Mouse (Mus musculus) left cerebral cortex, postnatal 10 days (tissue): Measurements from ENCODE around the gene Akr1b10. TPM values are rescaled to one million over a fixed set of nuclear protein-coding genes. Genes with fewer than 3 reads are reported as not detected.
A peak's percentile ranks its signal among the peaks of the same experiment; 100 is the strongest.
"Not testable (repeated sequence)": the region's sequence is repeated elsewhere in the genome, so short reads cannot be mapped to it uniquely, and the experiment has no call there.

Source experiments
- DNase-seq, 2 experiments: peaks; one replicate each; pipeline ENCODE4 v3.0.0; 2021 to 2022; ENCODE audit warnings: low spot score in 2 of 2, mixed read lengths in 1 of 2; ENCODE audit errors: extremely low spot score in 1 of 2
- intact Hi-C: fragments of 180-260 bp; cut with DNase I; formaldehyde crosslinking; loops from one replicate; pipeline ENCODE4 v1.15.1; 2025
- total RNA-seq, 2 experiments: library from RNA; stranded (reverse); gene quantifications; 2 replicates each; pipeline ENCODE4 v1.2.3; 2021

Gene Akr1b10
- total RNA-seq, 2 experiments from 2014 or later, result 15.6 to 15.7 TPM

DNA sequence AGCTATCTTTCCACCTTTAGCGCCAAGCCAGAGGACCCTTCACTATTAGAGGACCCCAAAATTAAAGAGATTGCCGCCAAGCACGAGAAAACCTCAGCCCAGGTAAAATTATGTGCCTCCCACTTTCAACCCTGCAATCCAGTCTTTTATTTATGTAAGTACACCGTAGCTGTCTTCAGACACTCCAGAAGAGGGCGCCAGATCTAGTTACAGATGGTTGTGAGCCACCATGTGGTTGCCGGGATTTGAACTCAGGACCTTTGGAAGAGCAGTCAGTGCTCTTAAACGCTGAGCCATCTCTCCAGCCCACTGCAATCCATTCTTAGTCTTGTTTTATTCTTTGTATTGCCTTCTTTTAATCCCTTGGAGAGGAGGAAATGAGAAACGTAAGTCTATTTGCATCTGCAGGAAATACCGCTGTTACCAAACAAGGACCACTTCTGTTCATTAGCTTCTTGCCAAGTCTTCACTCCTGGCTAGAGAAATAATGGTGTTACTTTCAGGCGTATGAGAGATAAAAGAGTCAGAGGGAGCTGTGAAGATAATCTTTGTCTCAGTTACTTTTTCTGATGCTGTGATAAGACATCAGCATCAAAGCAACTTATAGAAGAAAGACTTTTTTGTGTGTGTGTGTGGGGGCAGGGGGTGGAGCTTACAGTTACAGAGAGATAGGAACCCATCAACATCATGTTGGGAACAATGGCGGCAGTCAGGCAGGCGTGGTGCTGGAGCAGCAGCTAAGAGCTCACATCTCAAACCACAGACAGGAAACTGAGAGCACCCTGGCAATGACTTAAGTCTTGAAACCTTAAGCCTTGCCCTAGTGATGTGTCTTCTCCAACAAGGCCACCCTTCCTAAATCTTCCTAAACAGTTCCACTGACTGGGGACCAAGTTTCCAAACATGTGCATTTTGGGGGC lies 19.5 kb upstream of the Akr1b10 start:
- DNase-seq, result no peak
- intact Hi-C loops, result no loop called here

DNA sequence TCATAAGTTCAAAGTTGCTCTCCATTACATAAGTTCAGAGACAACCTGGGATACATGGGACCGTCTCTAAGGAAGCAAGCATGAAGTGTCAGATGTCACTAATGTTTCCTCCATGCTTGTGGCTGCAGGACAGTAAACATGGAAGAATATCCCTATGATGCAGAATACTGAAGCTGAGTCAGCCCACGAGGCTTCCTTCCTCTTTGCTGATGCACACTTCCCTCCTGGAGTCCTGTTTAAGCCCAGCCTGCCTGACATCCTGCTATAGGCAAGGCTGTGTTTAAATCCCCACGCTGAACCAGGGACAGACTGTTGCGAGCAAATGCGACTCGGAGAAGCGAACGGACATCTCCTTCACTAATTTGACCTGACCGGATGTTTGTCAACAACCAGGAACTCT lies 16.0 kb upstream of the Akr1b10 start:
- DNase-seq, result no peak
- intact Hi-C loops, result no loop called here

DNA sequence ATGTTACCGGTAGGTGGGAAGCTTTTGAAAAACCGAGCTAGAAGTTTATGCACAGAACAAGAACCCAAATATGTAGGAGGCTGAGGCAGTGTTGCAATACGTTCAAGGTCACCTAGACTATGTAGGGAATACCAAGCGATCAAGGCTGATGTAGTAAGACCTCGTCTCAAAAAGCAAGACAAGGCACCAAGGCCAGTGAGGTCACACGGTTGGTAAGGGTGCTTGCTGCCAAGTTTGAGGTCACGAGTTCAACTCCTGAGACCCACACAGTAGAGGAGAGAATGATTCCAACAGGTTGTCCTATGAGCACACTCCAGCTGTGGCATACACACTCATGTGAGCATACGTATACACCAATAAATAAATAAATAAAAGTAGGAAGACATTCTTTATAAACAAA lies 13.9 kb upstream of the Akr1b10 start:
- intact Hi-C loops, result loop anchor here (2.0 to 5.0 kb wide), 2 partner anchors 77 kb away; no protein-coding TSS in a partner anchor
- DNase-seq, result no peak

DNA sequence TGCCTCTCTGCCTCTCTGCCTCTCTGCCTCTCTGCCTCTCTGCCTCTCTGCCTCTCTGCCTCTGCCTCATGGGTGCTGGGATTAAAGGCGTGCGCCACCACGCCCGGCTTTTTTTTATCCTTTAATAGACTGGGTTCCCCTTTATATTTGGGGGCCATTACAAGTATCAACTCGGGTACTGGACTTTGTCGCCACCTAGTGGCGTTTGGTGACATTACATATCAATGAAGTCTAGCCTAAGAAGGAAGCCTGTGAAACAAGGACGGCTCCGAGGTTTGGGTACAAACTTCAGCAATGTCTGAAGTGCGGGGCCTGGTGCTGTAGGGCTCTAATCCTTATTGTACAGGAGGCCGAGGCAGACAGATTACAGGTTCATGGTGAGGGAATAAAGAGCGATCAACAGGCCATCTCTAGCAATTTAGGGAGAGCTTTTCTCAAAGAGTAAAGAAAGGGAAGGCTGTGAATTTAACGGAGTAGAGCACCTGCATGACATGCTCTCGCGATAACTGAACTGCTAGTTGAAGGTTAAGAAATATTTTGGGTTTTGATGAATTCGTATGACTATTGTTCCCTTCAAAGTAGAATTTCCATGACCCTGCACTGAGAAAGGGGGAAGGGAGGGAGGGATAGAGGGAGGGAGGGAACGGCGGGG lies 12.2 kb upstream of the Akr1b10 start:
- peak; percentile 68 to 76 for DNase-seq
- intact Hi-C loops, result loop anchor here (2.0 to 5.0 kb wide), 2 partner anchors 75 to 79 kb away; no protein-coding TSS in a partner anchor

DNA sequence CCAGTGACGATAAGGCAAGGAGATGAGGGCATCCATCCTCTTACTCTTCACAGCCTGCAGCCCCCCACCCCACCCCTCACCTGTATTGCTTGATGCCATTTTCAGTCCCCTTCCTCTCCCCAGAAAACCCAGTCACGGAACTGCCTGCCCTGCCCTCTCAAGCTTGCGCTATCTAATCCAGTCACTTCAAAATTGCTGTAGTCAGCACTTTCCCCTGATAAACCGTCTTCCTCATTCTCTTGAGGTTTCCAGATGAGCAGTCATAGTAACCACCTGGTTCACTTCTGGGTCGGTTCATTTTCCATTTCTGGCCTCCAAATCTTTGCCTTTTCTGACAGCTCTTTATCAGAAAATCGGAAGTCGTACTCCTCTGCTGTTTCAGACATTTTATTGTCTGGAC lies 10.2 kb upstream of the Akr1b10 start:
- no peak for DNase-seq
- intact Hi-C loops, result loop anchor here (5.0 kb wide), 1 partner anchor 73 kb away; no protein-coding TSS in a partner anchor

DNA sequence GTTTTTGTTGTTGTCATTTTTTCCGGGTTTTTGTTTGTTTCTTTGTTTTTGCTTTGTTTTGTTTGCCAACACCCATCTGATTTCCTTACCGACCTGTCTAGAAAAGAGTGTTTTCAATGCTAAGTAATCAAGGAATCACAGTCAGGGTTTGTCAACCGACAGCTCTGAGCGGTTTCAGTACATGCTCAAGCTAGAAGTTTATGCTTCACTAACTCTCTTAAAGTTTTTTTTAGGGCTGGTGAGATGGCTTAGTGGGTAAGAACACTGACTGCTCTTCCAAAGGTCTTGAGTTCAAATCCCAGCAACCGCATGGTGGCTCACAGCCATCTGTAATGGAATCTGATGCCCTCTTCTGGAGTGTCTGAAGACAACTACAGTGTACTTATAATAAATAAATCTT lies 8.1 kb upstream of the Akr1b10 start:
- DNase-seq, intact Hi-C loops: not testable (repeated sequence)

DNA sequence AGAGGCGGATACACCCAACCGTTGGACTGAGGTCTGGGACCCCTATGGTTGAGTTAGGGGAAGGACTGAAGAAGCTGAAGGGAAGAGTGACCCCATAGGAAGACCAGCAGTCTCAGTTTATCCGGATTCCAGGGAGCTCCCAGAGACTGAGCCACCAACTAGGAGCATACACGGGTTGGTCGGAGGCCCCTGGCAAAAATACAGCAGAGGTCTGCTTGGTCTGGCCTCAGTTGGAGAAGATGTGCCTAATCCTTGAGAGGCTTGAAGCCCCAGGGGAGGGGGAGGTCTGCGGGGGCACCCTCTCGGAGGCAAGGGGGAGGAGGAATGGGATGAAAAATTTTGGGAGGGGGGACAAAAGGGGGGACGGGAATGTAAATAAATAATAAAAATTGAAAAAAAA lies 617 bp upstream of the Akr1b10 start:
- intact Hi-C loops, result no loop called here
- DNase-seq, result no peak

DNA sequence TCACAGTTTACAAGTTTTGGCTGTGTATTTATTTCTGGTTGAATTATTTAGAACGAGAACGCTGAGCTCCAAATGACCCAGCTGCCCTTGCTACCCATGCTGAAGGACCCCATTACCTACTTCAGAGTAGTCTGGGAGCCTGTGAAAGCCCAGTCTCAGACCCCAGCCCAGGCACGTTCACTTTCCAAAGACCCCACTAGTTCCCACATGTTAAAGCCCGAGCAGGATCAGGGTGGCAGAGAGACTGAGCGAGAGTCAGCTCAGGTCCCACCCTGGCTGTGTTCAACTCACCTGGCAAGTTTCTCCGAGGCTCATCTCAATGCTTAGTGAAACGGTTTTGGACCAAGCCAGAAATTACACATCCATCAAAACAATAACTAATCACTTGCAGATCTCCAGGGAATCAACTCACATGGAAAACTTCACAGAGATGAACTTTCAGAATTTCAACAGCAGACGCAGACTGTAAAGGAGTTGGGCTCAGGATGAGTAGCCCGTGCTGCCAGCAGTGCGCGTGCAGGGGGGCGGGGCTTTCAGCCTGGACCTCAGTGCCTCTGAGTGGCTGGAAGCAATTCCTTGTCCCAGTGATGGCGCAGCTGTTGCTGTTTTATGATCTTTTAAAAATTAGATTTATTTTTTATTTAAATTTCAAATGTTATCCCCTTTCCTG lies 818 bp downstream of the Akr1b10 start:
- intact Hi-C loops, result no loop called here
- DNase-seq, result peak in 1 of 2 experiments; percentile 65

DNA sequence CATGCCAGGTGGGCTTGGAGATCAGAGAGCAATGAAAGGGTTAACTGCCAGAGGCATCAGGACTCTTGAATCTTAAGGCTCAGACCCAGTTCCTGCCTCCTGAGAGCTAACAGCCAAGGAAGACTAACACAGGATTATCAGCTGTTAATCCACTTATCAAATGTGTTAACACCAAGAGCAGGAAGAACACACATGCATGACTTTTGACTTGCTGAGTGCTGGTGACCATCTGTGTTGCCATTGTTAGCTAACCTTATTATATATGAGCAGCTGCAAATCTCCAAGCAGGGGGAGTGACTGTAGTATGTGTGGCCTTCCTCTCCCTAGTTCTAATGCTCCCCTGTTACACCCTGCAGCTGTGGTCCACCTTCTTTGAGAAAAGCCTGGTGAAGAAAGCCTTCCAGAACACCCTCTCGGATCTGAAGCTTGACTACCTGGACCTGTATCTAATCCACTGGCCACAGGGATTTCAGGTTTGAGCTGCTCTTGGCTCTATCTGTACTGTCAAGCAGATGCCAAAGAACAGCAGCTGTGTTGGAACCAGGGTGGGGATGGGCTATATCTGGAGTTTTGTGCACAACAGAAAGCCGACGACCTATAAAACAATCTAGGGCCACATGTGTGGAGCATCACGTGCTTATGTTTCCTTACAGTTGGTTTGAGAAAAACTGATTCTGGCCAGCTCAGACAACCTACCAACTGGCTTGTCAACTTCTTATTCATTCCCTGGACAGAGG lies 4.6 kb downstream of the Akr1b10 start:
- intact Hi-C loops, result no loop called here

DNA sequence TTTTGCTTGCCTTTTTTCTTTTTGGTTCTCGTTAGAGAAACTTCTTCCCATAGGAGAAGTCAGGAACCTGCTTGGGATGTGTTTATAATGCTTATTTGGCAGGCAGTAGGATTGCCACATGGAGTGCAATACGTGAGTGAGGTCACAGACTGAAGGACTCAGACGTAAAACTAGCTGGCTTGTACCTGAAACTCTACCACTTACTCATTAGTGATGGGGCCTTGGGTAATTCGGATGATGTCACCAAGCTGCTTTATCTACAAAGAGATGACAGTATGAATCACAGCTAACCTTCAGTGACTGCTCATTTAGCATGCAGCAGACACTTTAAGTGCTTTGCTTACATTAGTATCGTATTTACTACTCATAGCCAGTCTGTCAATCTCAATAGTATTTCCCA lies 11.9 kb downstream of the Akr1b10 start:
- intact Hi-C loops, result no loop called here
- no peak for DNase-seq

More for the DNA sequence above, 4.6 kb downstream of the Akr1b10 start:
- no peak for DNase-seq

DNA sequence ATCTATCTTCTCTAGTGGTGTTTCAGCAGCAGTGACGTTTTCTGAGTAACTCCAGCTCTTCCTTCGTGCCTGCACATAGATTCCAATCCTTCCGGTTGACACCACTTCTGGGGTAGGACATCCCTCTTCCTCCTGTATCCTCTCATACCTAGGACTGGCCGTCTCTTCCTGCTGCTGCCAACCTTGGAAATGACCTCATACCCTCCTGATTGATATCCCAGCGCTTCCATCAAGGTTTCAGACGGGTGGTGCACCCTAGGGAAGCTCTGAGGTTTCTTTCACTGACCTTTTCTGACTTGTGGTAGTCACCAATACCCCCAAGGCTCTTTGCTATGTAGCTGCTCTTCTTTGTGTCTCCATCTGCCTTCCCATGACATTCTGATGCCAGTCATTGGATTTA lies 14.4 kb downstream of the Akr1b10 start:
- intact Hi-C loops, result no loop called here

DNA sequence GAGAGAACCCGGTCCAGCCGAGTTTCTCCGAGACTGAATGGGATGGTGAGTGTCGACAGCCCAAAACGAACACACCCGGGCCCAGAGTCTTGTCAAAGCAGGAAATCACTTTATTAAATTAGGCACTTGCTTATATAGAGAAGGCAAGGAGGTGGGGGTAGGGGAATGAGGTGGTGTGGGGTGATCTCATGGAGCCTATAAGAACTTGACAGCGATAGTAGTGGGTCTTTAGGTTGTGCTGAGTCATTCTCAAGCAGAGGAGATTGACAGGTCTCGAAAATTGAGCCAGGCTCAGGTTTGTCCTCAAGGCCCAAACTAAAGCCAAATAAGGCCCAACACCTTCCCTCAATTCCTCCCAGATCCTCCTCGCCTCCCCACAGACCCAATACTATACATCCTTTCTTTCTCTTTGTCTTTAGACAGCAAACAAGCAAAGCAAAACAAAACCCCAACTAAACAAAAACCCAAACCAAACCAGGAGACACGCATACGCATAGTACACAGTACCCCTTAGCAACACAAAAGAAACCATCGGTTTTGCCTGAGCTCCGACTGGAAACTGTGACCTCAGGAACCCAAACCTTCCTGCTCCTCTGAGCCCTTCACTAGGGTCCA lies 15.7 kb downstream of the Akr1b10 start:
- DNase-seq, result no peak

More for the DNA sequence above, 14.4 kb downstream of the Akr1b10 start:
- DNase-seq, result no peak

DNA sequence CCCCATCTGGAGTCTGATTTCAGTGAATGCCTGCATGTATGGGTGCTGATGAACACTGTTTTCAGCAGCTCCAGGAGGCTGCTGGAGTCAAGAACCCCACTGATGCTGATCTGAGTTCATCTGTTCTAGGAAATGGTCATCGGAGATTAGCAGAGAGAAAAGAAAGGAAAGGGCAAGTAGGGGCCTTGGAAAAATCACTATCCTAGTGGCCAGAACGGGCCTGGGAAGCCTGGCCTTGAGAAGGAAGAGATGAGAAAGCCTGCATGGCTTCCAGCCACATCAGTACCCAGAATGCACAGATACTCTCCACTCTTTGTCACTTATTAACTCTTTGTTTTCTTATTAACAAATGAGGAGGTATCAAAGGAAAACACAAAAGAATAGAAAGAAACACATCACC lies 16.7 kb downstream of the Akr1b10 start:
- intact Hi-C loops, result no loop called here

More for the DNA sequence above, 15.7 kb downstream of the Akr1b10 start:
- intact Hi-C loops, result no loop called here

DNA sequence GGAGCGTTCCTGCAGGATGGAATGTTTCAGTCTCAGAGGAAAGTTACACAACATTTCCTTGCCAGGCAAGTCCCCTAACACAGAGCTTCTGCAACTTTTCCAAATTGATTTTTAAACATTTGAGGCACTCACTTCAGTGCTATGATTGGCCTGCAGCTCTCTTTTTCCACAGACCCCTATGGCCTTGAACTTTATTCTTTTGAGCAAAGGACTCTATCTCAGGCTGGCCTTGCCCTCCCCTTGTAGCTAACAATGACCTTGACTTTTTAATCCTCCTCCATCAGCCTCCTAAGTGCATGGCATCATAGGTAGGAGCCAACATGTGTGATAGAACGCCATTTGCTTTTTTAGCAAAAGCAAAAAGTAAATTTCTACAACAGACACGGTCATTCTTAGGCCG lies 22.7 kb downstream of the Akr1b10 start:
- DNase-seq, result no peak
- intact Hi-C loops, result no loop called here

More for the DNA sequence above, 16.7 kb downstream of the Akr1b10 start:
- no peak for DNase-seq

DNA sequence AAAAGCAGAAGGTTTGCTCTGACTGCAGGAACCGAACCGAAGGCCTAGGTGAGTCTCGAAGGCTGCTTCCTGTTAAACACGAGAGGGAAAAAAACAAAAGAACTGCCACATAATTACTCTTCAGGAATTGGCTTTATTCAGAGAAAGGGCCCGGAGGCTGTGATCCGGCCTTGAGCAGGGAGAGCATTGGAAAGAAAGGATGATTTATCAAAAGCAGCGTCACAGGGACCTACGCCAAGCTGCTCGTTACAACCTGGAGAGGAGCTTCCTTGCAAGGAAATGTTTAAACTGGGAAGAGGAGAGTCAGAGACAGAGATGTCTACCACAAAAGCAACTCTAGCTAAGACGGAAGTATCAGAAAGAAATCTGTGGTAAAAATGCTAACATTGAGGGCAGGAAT lies 23.4 kb downstream of the Akr1b10 start:
- DNase-seq, result no peak
- intact Hi-C loops, result no loop called here

DNA sequence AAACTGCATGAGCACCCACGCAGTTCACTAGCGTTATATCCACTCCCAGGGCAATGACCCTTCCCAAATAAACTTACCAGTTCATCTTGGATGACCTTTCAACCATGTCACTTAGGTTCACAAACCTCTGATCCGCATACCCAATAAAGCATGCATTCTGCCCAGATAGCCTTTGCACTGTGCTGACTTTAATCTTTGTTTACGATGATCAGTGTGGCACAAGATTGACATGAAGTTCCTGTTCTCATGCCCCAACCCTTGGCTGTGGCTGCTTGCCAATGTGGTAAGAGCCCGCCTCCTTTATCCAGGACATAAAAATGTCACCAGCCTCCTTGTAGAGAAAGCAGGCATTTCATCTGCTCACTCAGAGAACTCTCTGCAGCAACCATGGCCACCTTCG lies 28.0 kb downstream of the Akr1b10 start, which contains the start of gene Akr1b7:
TSS of gene Akr1b7 (plus strand) at position 312 of the 400 bp plus-strand sequence.
- DNase-seq, result no peak
- intact Hi-C loops, result no loop called here

DNA sequence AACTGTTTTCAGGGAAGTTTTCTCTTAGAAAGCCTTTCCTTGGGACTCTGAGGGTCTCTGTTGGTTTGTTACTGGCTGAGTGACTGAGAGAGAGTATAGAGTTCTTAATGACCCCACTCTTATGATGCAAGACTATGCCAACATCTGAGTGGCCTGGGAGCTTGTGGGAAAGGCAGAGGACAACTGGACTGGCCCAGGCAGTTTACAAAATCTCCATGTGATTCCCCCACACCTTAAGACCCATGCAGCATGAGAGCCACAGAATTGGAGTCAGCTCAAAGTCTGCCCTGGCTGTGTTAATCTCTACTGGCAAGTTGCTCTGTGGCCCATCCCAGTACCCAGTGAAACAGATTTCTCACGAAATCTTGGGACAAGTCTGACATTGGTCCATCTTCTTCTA lies 28.7 kb downstream of the Akr1b10 start:
- intact Hi-C loops, result no loop called here
- no peak for DNase-seq

DNA sequence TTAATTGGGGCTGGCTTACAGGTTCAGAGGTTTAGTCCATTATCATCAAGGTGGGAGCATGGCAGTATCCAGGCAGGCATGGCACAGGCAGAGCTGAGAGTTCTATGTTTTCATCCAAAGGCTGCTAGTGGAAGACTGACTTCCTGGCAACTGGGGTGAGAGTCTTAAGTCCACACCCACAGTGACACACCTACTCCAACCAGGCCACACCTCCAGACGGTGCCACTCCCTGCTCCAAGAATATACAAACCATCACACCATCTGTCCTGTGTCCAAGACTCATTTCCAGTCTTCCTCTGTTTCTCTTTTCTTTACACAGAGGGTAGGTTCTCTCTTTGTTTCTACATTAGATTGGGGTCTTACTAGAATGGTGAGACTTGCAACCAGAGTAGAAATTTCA lies 29.4 kb downstream of the Akr1b10 start:
- intact Hi-C loops, DNase-seq: not testable (repeated sequence)
